Mouse (Mus musculus) adrenal gland, adult (tissue): ENCODE data around the gene Zfp141.
A peak's percentile ranks its signal among the peaks of the same experiment; 100 is the strongest.

Experiments used
- DNase-seq, 2 experiments: peaks; one replicate each; pipeline ENCODE4 v3.0.0; 2022 to 2023; ENCODE audit warnings: low spot score in 1 of 2; ENCODE audit not compliant: inconsistent age in 2 of 2

Gene Zfp141

GRCm38 (mm10) chr7:42505588-42505987 is at the start of gene Zfp141:
Gene Zfp141, minus strand, starts transcription at chr7:42505740.
- peak; percentile 89 to 96 for DNase-seq

- DNase-seq = no peak
Measured at GRCm38 (mm10) chr7:42551766-42552165, 46.2 kb upstream of the Zfp141 start.

- no peak for DNase-seq
Measured at GRCm38 (mm10) chr7:42505186-42505585, 354 bp downstream of the Zfp141 start.

GRCm38 (mm10) chr7:42498248-42498647 is 7.3 kb downstream of the Zfp141 start:
- DNase-seq = no peak

GRCm38 (mm10) chr7:42497356-42497755 is 8.2 kb downstream of the Zfp141 start:
- no peak for DNase-seq

GRCm38 (mm10) chr7:42496202-42496601 is 9.3 kb downstream of the Zfp141 start:
- no peak for DNase-seq

GRCm38 (mm10) chr7:42490859-42491258 is 14.7 kb downstream of the Zfp141 start:
- no peak for DNase-seq

GRCm38 (mm10) chr7:42490358-42490757 is 15.2 kb downstream of the Zfp141 start:
- no peak for DNase-seq

GRCm38 (mm10) chr7:42454640-42455039 is 50.9 kb downstream of the Zfp141 start:
- DNase-seq = peak in 1 of 2 experiments; percentile 29

- DNase-seq = peak; percentile 16 to 67
Measured at GRCm38 (mm10) chr7:42450618-42451017, 54.9 kb downstream of the Zfp141 start.

GRCm38 (mm10) chr7:42447850-42448249 is 57.7 kb downstream of the Zfp141 start, which contains the start of gene 4933421I07Rik:
Gene 4933421I07Rik, minus strand, starts transcription at chr7:42448120.
- no peak for DNase-seq

- no peak for DNase-seq
Measured at GRCm38 (mm10) chr7:42447352-42447751, 58.2 kb downstream of the Zfp141 start.
